Mouse (Mus musculus) megakaryocyte, adult 5-6 weeks (primary cell): ENCODE data around the gene Krtap22-2. TPM values are rescaled to one million over a fixed set of nuclear protein-coding genes. Genes with fewer than 3 reads are reported as not detected.
"Not testable (repeated sequence)": the region's sequence is repeated elsewhere in the genome, so short reads cannot be mapped to it uniquely, and the experiment has no call there.

Experiments
- ATAC-seq: 2 replicates; pipeline ENCODE4 v1.8.0; 2016; ENCODE audit warnings: mild to moderate bottlenecking, inconsistent platforms; ENCODE audit not compliant: poor library complexity, severe bottlenecking
- total RNA-seq, 2 experiments: library from RNA; stranded (forward) in 1 of 2; stranded (reverse) in 1 of 2; fragments of 153-499, 151-499 nt in 1 of 2; fragments of 221-1000, 200-1000 nt in 1 of 2; gene quantifications; 2 replicates each; pipeline versions ENCODE4 v1.2.3 to v1.2.4; 2015 to 2017

Krtap22-2 gene
- not detected in 2 replicates for total RNA-seq (2015)
- total RNA-seq (2017), result not detected in 2 replicates

DNA sequence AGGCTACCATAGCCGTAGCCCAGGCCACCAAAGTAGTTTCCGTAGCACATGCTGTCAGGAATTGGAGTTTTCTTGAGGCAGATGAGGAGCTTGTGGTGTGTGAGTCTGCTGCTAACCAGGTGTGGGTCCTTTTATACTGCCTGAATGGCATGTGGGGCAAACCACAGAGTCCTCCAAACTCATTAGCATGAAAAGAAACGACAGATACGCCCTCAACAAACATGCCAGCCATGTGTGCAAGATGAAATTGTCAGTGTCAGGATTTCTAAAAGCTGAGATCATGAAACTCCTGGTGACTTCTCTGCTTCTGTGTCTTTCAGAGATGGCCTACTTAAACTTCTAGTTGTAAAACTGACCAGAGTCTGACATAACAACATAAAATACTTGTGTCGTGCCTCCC, at the start of gene Krtap22-2:
Gene Krtap22-2 (minus strand): TSS at position 101 of the 400 bp plus-strand sequence.
- no peak for ATAC-seq

- ATAC-seq, result no peak
Measured at GRCm38 (mm10) chr16:89047783-89048182, 37.2 kb upstream of the Krtap22-2 start, which contains the start of gene Krtap6-5. TSS of gene Krtap6-5 (minus strand) at chr16:89047883.

GRCm38 (mm10) chr16:89041372-89041771, 30.8 kb upstream of the Krtap22-2 start, which contains the start of gene Gm10228:
TSS of gene Gm10228 (minus strand) at chr16:89041472.
- ATAC-seq, result not testable (repeated sequence)

GRCm38 (mm10) chr16:89031399-89031798, 20.8 kb upstream of the Krtap22-2 start, which contains the start of gene Krtap6-1:
TSS of gene Krtap6-1 (plus strand) at chr16:89031699.
- ATAC-seq, result not testable (repeated sequence)

DNA sequence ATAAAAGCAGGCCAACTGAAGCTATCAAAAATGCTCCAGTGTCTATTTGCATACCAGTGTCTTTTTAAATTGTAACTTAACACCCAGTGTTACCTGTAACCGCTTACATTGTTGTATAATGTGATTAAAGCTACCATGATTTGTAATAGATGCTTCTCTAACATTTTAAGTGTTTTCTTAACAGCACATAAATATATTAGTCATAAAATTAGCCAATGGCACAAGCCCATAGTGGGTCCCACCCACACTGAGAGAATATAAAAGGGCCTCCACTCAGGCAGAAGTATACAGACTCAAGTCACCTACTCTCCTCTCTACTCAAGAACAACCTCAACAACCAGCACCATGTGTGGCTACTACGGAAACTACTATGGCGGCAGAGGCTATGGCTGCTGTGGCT, 4.4 kb upstream of the Krtap22-2 start, which contains the start of gene Gm10229:
Gene Gm10229 (plus strand): TSS at position 301 of the 400 bp plus-strand sequence.
- not testable (repeated sequence) for ATAC-seq

DNA sequence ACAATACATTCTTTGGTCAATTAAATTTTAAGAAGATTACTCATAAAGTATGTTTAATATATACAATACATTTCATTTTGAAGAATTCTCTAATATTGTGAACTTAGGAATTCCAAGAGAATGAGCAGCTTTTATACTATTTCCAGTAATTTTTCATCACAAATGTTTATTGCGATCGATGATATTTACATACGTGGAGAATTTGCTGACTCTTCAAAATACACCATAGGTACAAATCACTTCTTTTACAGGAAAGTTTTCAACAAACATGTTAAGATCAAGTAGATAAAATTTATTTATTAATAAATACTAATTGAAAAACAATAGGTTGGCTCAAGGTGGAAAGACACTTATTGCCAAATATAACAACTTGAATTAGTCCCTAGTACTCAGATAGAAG, 3.4 kb upstream of the Krtap22-2 start:
- ATAC-seq, result no peak

DNA sequence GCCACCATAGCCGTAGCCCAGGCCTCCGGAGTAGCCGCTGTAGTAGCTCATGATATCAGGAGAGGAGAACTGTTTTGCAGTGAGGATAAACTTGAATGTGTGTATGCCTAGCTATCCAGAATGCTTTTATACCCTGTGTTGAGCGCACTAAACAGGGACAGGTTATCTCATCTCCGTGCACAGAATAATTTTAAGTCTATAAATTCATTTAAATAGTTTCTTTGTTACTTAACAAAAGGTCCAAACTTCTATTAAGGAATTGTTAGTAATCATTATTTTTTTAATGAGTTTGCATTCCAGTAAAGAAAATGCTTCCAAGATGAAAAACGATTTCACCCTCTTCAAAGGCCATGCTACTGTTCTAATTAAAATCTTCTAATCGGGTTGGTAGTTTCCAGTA, 47.8 kb downstream of the Krtap22-2 start, which contains the start of gene Krtap16-3:
Gene Krtap16-3 (minus strand): TSS at position 101 of the 400 bp plus-strand sequence.
- ATAC-seq, result no peak

Other genes with a start within 250 kb of the Krtap22-2 start
- not detected in 2 replicates for gene 2310057N15Rik, start 236.6 kb downstream of the Krtap22-2 start, total RNA-seq (2015)
- not detected in 2 replicates for gene 2310057N15Rik, start 236.6 kb downstream of the Krtap22-2 start, total RNA-seq (2017)
- gene Gm5965, start 232.9 kb downstream of the Krtap22-2 start, total RNA-seq (2015), result not detected in 2 replicates
- not detected in 2 replicates for gene Gm5965, start 232.9 kb downstream of the Krtap22-2 start, total RNA-seq (2017)
- gene Gm20741, start 198.5 kb downstream of the Krtap22-2 start, total RNA-seq (2015), result not detected in 2 replicates
- not detected in 2 replicates for gene Gm20741, start 198.5 kb downstream of the Krtap22-2 start, total RNA-seq (2017)
- not detected in 2 replicates for gene Krtap15, start 190.5 kb downstream of the Krtap22-2 start, total RNA-seq (2015)
- not detected in 2 replicates for gene Krtap15, start 190.5 kb downstream of the Krtap22-2 start, total RNA-seq (2017)
- not detected in 2 replicates for gene Krtap14, start 184.6 kb downstream of the Krtap22-2 start, total RNA-seq (2015)
- not detected in 2 replicates for gene Krtap14, start 184.6 kb downstream of the Krtap22-2 start, total RNA-seq (2017)
- not detected in 2 replicates for gene Krtap19-1, start 141.3 kb downstream of the Krtap22-2 start, total RNA-seq (2015)
- gene Krtap19-1, start 141.3 kb downstream of the Krtap22-2 start, total RNA-seq (2017), result not detected in 2 replicates
- not detected in 2 replicates for gene Krtap19-2, start 136.5 kb downstream of the Krtap22-2 start, total RNA-seq (2015)
- not detected in 2 replicates for gene Krtap19-2, start 136.5 kb downstream of the Krtap22-2 start, total RNA-seq (2017)
- not detected in 2 replicates for gene Krtap19-3, start 132.7 kb downstream of the Krtap22-2 start, total RNA-seq (2015)
- not detected in 2 replicates for gene Krtap19-3, start 132.7 kb downstream of the Krtap22-2 start, total RNA-seq (2017)
- not detected in 2 replicates for gene Krtap19-4, start 125.7 kb downstream of the Krtap22-2 start, total RNA-seq (2015)
- not detected in 2 replicates for gene Krtap19-4, start 125.7 kb downstream of the Krtap22-2 start, total RNA-seq (2017)
- not detected in 2 replicates for gene Krtap19-5, start 114.3 kb downstream of the Krtap22-2 start, total RNA-seq (2015)
- not detected in 2 replicates for gene Krtap19-5, start 114.3 kb downstream of the Krtap22-2 start, total RNA-seq (2017)
- not detected in 2 replicates for gene Krtap19-9b, start 78.5 kb downstream of the Krtap22-2 start, total RNA-seq (2015)
- not detected in 2 replicates for gene Krtap19-9b, start 78.5 kb downstream of the Krtap22-2 start, total RNA-seq (2017)
- gene Krtap16-3, start 47.9 kb downstream of the Krtap22-2 start, total RNA-seq (2015), result not detected in 2 replicates
- not detected in 2 replicates for gene Krtap16-3, start 47.9 kb downstream of the Krtap22-2 start, total RNA-seq (2017)
- not detected in 2 replicates for gene Gm10229, start 4.5 kb upstream of the Krtap22-2 start, total RNA-seq (2015)
- gene Gm10229, start 4.5 kb upstream of the Krtap22-2 start, total RNA-seq (2017), result not detected in 2 replicates
- not detected in 2 replicates for gene Krtap6-1, start 20.9 kb upstream of the Krtap22-2 start, total RNA-seq (2015)
- not detected in 2 replicates for gene Krtap6-1, start 20.9 kb upstream of the Krtap22-2 start, total RNA-seq (2017)
- not detected in 2 replicates for gene Gm10228, start 30.7 kb upstream of the Krtap22-2 start, total RNA-seq (2015)
- gene Gm10228, start 30.7 kb upstream of the Krtap22-2 start, total RNA-seq (2017), result not detected in 2 replicates
- not detected in 2 replicates for gene Krtap6-5, start 37.1 kb upstream of the Krtap22-2 start, total RNA-seq (2015)
- gene Krtap6-5, start 37.1 kb upstream of the Krtap22-2 start, total RNA-seq (2017), result not detected in 2 replicates
- not detected in 2 replicates for gene 1110025L11Rik, start 53.2 kb upstream of the Krtap22-2 start, total RNA-seq (2015)
- gene 1110025L11Rik, start 53.2 kb upstream of the Krtap22-2 start, total RNA-seq (2017), result not detected in 2 replicates
- not detected in 2 replicates for gene Krtap6-3, start 73.3 kb upstream of the Krtap22-2 start, total RNA-seq (2015)
- not detected in 2 replicates for gene Krtap6-3, start 73.3 kb upstream of the Krtap22-2 start, total RNA-seq (2017)
- gene Gm6358, start 130.1 kb upstream of the Krtap22-2 start, total RNA-seq (2015), result not detected in 2 replicates
- gene Gm6358, start 130.1 kb upstream of the Krtap22-2 start, total RNA-seq (2017), result not detected in 2 replicates
- gene Gm10061, start 140.3 kb upstream of the Krtap22-2 start, total RNA-seq (2015), result not detected in 2 replicates
- gene Gm10061, start 140.3 kb upstream of the Krtap22-2 start, total RNA-seq (2017), result not detected in 2 replicates
- not detected in 2 replicates for gene Gm9789, start 147.2 kb upstream of the Krtap22-2 start, total RNA-seq (2015)
- not detected in 2 replicates for gene Gm9789, start 147.2 kb upstream of the Krtap22-2 start, total RNA-seq (2017)
- gene Gm7735, start 158.7 kb upstream of the Krtap22-2 start, total RNA-seq (2015), result not detected in 2 replicates
- gene Gm7735, start 158.7 kb upstream of the Krtap22-2 start, total RNA-seq (2017), result not detected in 2 replicates
- gene 1110057P08Rik, start 164.0 kb upstream of the Krtap22-2 start, total RNA-seq (2015), result not detected in 2 replicates
- gene 1110057P08Rik, start 164.0 kb upstream of the Krtap22-2 start, total RNA-seq (2017), result not detected in 2 replicates
- gene Krtap20-2, start 195.1 kb upstream of the Krtap22-2 start, total RNA-seq (2015), result not detected in 2 replicates
- gene Krtap20-2, start 195.1 kb upstream of the Krtap22-2 start, total RNA-seq (2017), result not detected in 2 replicates